Mouse (Mus musculus) heart, postnatal 0 days (tissue): ENCODE results near the gene Clec2l.

Experiments used
- CTCF ChIP-seq: IDR thresholded peaks from 2 replicates; pipeline ENCODE4 v1.5.1; 2016; ENCODE audit warnings: antibody characterized with exemption, control low read depth, low read depth
- EP300 ChIP-seq: IDR thresholded peaks from 2 replicates; pipeline ENCODE4 v1.6.1; 2016; ENCODE audit warnings: antibody characterized with exemption, low read depth

DNA sequence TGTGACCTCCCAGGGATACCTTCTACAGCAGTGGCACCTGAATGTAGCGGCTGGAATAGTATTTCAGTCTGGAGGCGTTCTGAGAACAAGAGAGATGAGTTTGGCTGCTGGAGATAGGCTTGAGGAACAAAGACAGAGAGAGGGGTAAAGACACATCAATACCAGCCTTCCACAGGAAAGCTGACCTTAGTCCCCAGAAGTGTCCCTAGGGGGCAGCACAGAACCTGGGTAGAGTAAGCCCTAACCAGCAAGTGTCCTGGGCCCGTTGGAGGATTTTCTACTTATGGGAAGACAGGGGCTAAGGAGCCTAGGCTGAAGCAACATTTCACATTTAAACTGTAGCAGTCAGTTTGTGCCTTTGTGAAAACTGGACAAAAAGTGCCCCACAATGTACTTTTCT, 13.3 kb upstream of the Clec2l start:
- TF ChIP-seq CTCF = no peak
- no peak for TF ChIP-seq EP300
